Mouse (Mus musculus): ENCODE results near the gene Vegfa.

Vegfa gene

DNA sequence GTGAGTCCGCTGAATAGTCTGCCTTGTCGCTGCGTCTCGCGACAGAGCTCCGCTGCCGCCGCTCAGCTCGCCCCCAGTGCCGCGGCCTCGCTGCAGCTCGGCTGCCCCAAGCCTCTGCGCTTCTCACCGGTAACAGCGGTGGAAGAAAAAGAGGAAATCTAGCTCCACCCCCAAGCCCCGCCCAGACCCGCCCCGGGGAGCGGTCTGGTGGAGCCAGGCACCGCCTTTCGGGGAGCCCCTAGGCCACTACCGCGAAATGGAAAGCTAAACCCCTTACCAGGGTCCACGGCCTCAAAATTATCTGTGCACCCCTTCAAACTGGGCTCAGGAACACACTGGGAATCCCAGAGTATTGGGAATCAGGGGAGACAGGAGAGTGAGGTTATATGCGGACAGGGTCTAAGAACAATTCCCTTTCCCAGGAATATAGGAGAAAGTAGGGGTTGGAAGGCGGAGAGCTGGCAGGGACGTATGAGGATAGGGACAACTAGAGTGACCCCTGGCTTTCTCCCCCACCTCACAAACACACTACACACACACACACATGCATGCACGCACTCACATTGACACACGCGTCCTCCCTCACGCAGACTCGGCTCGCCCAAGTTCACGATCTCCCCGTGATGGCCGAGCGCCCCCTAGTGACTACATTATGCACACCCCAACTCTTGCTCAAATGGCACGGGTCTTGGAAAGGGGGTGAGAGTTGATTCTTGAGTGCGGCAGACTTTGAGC is at the start of gene Vegfa:
Gene Vegfa (minus strand): TSS at position 113 of the 735 bp plus-strand sequence.
- peak; percentile 84 for DNase-seq (ENCODE audit: low spot score)

DNA sequence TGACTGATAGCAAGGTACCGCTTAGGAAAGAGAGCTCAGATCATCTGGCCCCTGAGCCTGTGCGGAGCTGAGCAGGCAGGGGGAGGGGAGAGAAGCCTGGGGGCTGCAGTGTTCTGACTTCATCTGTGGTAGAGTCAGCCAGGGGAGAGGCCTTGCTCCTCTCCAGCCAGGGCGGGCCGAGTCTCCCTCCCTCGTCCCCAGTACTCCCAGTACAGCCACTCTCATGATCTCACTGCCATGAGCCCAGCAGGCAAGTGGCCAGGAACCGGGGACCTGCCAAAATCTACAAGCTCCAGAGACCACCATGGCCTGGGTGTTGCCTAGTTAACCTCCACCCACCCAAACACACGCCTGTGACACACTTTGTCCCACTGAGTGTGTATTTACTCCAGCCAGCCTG is 49.5 kb upstream of the Vegfa start:
- DNase-seq (ENCODE audit: low spot score) = no peak

- no peak for DNase-seq (ENCODE audit: low spot score)
Measured at GRCm38 (mm10) chr17:46081042-46081441, 48.9 kb upstream of the Vegfa start.

GRCm38 (mm10) chr17:46080388-46080787 is 48.2 kb upstream of the Vegfa start:
- DNase-seq (ENCODE audit: low spot score) = no peak

DNA sequence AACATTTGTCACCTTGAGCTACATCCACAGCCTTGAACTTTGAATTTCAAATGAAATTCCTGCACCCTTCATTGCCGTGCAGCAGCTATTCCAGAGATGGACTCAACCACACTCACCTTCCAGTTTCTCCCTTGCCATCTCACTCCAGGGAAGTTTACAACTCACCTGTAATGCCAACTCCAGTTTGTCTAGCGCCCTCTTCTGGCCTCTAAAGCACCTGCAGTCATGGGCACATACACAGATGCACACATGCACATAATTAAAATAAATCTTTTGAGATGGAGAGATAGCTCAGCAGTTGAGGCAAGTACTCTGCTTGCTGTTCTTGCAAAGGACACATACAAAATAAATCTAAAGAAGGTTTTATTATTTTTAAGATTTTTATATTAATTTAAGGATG is 46.9 kb upstream of the Vegfa start:
- DNase-seq (ENCODE audit: low spot score) = no peak

DNA sequence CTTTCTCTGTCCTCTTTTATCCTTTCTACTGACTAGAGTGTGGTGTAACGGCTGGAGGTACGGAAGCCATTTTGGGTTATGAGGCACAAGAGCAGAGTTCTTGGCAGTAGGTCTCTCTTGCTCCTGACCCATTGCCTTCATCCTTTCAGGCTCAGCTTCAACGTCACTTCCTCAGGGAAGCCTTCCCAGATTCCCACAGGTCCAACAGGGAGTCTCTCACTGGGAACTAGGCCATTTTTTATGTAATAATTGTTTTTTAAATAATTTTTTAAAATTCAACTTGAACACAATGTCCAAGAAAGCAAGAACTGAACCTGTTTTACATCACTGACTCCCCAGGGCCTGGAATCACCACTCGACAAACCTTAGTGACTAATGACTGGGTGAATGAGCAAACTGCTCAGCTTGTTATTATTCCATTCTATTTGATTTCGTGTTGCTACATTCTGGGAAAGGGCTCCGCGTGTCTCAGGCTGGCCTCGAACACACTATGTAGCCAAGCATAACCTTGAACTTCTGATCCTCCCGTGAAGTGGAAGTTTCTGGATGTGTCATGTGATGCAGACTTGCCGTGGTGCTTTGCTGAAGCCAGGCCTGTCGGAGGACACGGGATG is 45.9 kb upstream of the Vegfa start:
- DNase-seq (ENCODE audit: low spot score) = no peak

GRCm38 (mm10) chr17:46076260-46076551 is 44.0 kb upstream of the Vegfa start:
- no peak for DNase-seq (ENCODE audit: low spot score)

DNA sequence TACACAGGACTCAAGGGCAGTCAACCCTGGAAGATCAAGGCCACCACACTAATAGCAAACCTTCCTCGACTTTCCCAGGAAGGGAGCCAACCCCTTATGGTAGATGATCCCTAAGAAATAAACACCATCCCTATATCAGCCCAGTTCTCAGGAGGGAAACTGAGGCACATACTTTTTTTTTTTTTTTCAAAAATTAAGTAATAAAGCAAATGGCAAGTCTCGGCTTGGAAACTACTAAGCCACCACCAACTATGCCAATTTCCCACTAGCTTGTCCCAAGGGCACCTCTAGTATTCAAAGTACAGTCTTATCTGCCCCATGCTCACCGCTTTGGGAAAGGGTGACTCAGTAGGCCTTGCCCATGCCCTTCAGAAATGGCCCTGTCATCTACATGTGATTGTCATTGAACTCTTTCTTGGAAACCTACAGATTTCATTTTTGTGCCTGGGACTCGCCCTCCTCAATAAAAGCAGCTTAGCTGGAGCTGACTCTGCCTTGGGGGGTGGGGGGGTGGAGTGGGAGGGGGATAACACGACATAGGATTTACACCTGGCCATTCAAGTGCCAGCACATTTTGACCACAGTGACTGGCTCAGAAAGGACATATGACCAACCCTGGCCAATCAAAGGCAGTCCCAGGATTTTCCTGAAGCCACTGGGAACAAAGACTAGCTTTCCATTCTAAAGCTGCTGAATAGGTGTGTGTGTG is 43.5 kb upstream of the Vegfa start:
- DNase-seq (ENCODE audit: low spot score) = no peak

DNA sequence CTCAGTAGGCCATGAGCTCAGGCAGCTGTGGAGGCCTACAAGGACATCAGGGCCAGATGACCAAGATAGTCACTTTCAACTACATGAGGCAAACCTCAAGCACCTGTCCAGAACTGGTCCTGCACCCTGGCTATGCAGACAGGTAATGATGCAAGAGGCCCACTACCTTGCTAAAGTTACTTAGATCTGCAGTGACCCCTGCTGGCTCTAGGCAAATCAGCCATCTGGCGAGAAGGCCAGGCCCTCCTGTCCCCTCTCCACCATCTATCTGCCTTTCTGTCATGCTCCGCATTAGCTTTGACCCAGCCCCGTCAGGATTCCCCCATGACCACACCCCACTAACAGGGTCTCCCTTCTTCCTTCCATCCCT is 42.9 kb upstream of the Vegfa start:
- DNase-seq (ENCODE audit: low spot score) = no peak

DNA sequence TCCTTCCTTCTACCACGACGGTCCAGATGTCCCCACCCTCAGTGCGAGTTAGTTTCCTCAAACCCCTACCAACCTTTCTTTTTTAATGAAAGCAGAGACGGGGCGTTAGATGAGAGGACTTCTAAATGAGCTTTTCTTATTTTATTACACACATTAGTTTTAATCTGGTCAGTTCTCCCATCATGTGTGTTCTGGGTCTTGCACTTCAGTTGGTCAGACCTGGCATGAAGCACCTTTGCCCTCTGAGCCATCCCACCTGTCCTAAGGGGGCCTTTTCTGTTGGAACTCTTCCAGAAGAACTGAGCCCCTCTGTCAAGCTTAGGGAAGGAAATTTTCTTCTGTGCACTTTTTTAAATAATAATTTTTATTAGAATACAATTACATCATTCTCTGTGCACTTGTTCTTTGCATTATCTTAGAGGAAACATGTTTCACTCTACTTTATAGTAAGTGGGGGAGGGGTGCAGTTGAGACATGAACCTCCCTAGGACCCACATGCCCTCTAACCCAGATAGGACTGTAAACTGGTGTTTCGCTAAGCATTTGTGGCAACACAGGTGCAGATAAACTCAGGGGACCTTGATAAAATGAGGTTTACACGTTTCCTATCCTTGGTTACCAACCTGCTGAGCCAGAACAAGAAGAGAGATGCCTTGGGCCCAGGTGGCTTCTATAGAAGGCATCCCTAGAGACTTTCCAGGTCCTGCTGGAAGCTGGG is 42.4 kb upstream of the Vegfa start:
- DNase-seq (ENCODE audit: low spot score) = no peak

DNA sequence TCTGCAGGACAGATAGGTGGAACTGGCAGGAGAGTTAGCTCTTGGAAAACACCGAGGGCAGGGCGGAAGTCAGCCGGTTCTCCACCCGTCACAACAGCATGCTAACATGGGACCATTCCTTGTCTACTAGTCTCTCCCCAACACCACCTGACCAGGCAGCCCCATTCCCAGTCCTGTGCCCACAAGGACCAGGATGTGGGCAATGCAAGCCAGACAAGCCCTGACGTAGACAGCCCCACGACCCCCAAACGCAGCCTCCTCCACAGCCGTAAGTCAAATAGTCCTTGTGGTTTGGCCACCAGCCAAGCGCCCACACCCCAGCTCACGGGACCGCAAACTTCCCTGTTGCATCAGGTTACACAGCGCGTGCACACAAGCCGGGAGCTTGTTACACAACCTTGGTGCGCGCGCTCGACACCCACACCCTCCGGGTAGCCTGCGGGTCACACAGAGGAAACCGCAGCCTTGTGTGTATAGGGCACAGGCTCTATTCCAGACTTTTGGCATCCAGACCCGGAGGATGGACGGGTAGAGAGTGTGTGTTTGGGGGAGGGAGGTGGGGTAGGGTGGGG is 41.6 kb upstream of the Vegfa start:
- peak; percentile 69 for DNase-seq (ENCODE audit: low spot score)

GRCm38 (mm10) chr17:46071531-46071930 is 39.4 kb upstream of the Vegfa start:
- no peak for DNase-seq (ENCODE audit: low spot score)

DNA sequence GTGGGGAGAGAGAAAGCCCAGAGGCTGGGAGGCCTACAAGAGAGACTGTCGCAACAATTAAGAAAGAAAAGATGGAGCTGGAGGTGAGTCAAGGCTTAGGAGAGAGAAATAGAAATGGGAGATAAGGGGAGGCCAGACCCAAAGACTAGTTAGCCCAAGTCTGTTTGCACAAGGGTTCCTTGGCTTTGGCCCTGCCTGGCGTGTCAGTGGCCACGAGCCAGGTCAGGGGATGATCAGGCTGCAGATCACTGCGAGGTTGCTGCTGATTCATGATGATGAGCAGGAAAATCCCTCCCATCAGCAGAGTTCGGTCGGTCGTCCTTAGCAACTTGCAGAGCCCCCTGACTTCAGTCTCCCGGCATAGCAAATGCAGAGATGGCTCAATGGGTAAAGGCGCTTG is 37.9 kb upstream of the Vegfa start:
- DNase-seq (ENCODE audit: low spot score) = no peak

GRCm38 (mm10) chr17:46063974-46064312 is 31.8 kb upstream of the Vegfa start:
- DNase-seq (ENCODE audit: low spot score) = no peak

DNA sequence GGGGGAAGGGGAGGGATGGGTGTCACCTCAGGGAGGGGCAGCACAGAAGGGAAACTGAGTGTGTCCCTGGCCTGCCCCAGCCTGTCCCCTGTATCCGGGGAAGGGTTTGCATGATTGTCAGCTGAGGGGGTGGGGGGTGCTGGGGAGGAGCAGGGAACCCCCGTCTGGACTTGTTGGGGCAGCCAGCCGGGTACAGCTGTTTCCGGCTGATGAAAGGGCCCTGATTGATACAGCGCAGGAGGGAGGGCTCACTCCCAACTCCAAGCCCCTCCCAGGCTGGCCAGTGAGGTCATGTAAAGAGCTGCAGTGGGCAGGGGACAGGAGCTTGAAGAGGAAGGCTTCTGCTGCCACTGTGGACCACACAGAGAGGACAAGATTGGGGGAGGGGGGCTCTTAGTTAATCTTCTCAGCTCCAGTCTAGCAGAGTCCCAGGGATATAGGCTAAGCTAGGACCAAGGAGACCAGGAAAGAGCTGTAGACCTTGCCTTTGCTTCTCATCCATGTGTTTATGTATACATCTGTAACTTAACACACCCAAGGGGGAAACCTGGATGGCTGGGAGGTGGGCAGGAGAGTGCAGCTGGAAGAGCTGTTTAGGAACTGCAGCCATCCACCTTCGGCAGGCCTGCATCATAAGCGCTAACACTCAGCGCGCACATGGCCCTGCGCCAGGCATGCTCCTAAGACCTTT is 31.3 kb upstream of the Vegfa start:
- DNase-seq (ENCODE audit: low spot score) = no peak

DNA sequence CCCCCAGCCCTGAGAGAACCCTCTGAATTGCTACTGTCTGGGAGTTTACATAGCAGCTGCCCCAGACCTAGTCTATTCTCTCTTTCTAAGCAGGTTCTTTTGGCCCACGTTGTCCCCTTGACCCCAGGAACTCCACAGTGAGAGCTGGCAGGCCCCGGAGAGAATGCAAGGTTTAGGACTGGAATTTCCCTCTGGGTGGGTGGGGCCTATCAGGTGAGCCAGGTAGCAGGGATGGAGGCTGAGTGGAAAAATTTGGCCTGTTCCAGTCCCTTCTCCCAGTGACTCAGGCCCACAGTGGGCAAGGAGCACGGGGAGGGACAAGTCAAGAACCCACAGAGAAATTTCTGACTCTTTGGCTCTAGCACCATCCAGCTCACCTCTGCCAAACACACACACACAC is 28.1 kb upstream of the Vegfa start:
- no peak for DNase-seq (ENCODE audit: low spot score)

GRCm38 (mm10) chr17:46059226-46059825 is 27.2 kb upstream of the Vegfa start:
- DNase-seq (ENCODE audit: low spot score) = no peak

DNA sequence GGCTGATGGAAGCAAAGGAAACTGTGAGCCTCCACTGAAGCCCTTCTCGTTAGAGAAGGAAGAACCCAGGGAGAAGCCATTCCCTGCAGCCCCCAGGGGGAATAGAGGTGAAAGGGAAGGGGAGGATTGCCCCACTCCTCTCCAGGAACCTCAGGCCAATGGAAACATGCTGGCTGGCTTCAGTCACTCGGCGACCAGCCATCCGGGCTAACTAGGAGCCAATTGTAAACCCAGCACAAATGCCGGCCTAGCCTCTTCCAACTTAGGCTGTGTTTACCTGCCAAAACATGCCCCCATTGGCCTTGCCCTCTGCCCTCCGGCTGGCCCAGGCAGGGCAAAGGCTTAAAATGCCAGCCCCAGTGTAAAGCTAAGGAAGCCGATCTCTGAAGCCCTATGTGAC is 24.1 kb upstream of the Vegfa start:
- DNase-seq (ENCODE audit: low spot score) = no peak

DNA sequence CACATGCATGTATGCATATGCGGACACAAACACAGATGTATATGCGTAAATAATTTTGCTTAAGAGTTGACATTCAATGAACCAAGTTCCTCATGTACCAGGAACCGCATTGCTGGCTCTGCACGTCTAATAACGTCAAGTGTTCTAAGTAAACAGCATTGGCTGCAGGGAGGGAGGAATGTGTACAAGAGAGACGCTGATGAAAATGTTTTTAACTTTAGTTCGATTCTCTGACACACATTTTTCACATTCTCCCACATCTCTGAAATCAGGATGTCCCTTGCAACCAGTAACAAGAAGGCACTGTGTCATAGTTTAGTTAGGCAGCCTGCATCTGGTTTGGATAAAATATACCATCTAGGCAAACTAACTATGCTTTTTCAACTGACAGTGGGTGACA is 23.6 kb upstream of the Vegfa start:
- DNase-seq (ENCODE audit: low spot score) = no peak

- peak; percentile 32 for DNase-seq (ENCODE audit: low spot score)
Measured at GRCm38 (mm10) chr17:46053291-46053842, 21.2 kb upstream of the Vegfa start.

DNA sequence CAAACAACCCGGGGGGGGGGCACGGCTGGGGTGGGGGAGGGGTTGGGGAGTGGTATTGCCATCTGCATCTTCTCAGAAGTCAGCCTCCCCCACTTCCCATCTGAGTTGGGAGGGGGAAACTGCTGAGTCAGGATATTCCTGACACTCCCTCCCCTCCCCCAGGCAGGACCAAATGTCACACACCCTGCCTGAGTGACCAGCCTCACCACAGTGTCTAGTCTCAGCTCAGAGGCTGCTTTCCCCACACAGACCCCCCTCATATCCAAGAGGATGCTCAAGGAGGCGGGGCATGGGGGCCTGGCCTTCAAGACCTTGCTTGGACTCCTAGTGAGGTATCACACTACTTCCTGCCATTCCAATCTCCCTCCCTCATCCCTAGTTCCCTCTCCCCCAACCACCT is 20.0 kb upstream of the Vegfa start:
- DNase-seq (ENCODE audit: low spot score) = no peak
